Mouse (Mus musculus) heart, embryonic 11.5 days (tissue): ENCODE measurements at regions not wholly inside any gene's neighbourhood (a gene's known extent, or its start where the extent isn't known, plus 50 kb on each side); places are given as distances from the start of the nearest gene placed in this dataset.

Experiments used
- ATAC-seq: fragments of 200-750 bp; cut with Nextera tagmentation; replicated peaks from 2 replicates; pipeline ENCODE4 v1.8.0; 2017; ENCODE audit warnings: moderate library complexity; ENCODE audit not compliant: insufficient number of reproducible peaks, low FRiP score, low TSS enrichment
- H3K27ac ChIP-seq: fragments of 300-500 bp; sonication (generic); 2 replicates; pipeline ENCODE4 v1.5.1; 2014; ENCODE audit warnings: mild to moderate bottlenecking, low read depth, low read length
- H3K27me3 ChIP-seq: fragments of 300-500 bp; sonication (generic); 2 replicates; pipeline ENCODE4 v1.6.1; 2014; ENCODE audit warnings: mild to moderate bottlenecking, low read length, mixed read lengths; ENCODE audit not compliant: control insufficient read depth, insufficient read depth
- H3K36me3 ChIP-seq: fragments of 300-500 bp; sonication (generic); 2 replicates; pipeline ENCODE4 v1.6.1; 2014; ENCODE audit warnings: mild to moderate bottlenecking, low read length, moderate library complexity, mixed read lengths; ENCODE audit not compliant: control insufficient read depth, insufficient read depth
- H3K4me1 ChIP-seq: fragments of 300-500 bp; sonication (generic); 2 replicates; pipeline ENCODE4 v1.6.1; 2014; ENCODE audit warnings: low read length; ENCODE audit not compliant: control insufficient read depth, insufficient read depth
- H3K4me2 ChIP-seq: fragments of 300-500 bp; sonication (generic); 2 replicates; pipeline ENCODE4 v1.6.1; 2014; ENCODE audit warnings: mild to moderate bottlenecking, moderate library complexity
- H3K4me3 ChIP-seq: fragments of 300-500 bp; sonication (generic); 2 replicates; pipeline ENCODE4 v1.5.1; 2014; ENCODE audit warnings: low read depth, low read length
- H3K9ac ChIP-seq: fragments of 300-500 bp; sonication (generic); 2 replicates; pipeline ENCODE4 v1.6.1; 2014; ENCODE audit warnings: mild to moderate bottlenecking, low read depth, low read length, moderate library complexity
- H3K9me3 ChIP-seq: fragments of 300-500 bp; sonication (generic); replicated peaks from 2 replicates; pipeline ENCODE4 v1.6.1; 2016; ENCODE audit warnings: low read length; ENCODE audit not compliant: control insufficient read depth
- WGBS: fragments of 180-500 bp; shearing (Covaris S2); extraction: QIAGEN DNeasy Blood & Tissue Kit; methylation state at CpG from one replicate; pipeline ENCODE4 v1.1.7; 2014; ENCODE audit not compliant: insufficient replicate concordance; 5-methylcytosine and 5-hydroxymethylcytosine counted together

DNA sequence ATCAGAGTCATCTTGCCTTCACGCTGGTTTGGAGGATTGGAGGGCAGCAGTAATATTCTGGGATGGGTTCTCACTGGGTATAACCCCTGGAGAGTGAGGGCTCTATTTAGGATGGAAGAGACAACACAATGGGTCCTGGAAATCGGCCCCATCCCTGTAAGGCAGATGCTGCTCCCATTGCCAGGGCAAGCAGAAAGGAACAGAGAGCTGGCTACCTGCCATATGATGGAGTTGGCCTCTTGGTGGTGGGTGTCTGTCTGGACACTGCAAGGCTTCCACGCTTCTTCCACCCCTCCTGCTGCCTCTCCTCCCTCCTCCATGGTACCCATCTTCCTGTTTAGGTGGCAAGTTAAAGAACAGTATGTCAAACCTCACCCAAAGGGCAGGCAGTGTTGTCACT is 308.6 kb downstream of the Glrx3 start:
- ATAC-seq, result no peak
- Histone ChIP-seq H3K9me3 (no peaks in the 10 kb centered on the region), H3K27ac (no peak overlapping the region), H3K36me3 (no peaks in the 10 kb centered on the region), H3K27me3 (no peaks in the 10 kb centered on the region), H3K4me2 (no peak overlapping the region), H3K4me1 (no peaks in the 10 kb centered on the region), H3K4me3 (no peak overlapping the region), H3K9ac (no peak overlapping the region)
- 73% methylated on average over 3 of the region's 3 CpGs for WGBS

DNA sequence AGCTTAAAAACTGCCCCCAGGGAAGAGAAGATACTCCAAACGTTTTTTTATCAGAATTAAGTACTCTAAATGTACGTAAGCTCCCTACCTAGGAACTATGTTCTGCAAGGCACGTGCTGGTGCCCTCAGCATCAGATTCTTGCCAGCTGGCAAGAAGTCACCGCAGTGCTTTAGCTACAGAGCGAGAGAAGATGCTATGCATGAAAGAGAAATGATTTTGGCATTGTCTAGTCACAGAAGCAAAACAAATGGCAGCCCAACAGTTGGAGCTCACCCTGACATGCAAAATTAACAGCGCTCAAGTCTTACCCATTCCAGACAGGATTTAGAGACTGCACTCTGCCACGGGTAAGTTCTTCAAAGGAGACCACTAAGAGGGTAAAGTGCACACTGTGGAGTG is 311.5 kb downstream of the Glrx3 start:
- H3K9me3 ChIP-seq, result no peaks in the 10 kb centered on the region
- 77% methylated on average over 7 of the region's 7 CpGs for WGBS
- no peaks in the 10 kb centered on the region for H3K36me3 ChIP-seq
- H3K4me1 ChIP-seq, result no peaks in the 10 kb centered on the region
- no peak overlapping the region for H3K4me2 ChIP-seq
- H3K4me3 ChIP-seq, result no peak overlapping the region
- no peaks in the 10 kb centered on the region for H3K27me3 ChIP-seq
- no peak overlapping the region for H3K9ac ChIP-seq
- ATAC-seq, result no peak
- no peak overlapping the region for H3K27ac ChIP-seq

DNA sequence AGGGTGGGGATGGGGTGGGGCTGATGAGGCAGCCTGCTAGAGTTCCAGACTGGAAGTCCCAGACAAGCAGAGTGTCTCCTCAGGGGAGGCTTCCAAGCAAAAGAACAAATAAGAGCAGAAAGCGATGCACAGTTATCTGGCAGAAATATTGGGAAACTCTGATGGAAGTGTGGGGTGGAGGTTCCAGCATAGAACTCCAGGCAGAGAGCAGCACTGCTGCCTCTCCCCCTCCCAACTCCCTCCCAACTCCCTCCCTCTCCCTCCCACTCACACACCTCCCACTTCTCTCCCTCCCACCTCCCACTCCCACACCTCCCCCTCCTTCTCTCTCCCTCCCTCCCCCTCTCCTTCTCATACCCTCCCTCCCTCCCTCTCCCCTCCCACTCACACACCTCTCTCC is 313.3 kb downstream of the Glrx3 start:
- H3K27ac ChIP-seq, result no peak overlapping the region
- H3K9me3 ChIP-seq, result no peaks in the 10 kb centered on the region
- H3K4me1 ChIP-seq, result no peaks in the 10 kb centered on the region
- H3K27me3 ChIP-seq, result no peaks in the 10 kb centered on the region
- no peak overlapping the region for H3K9ac ChIP-seq
- WGBS, result 82% methylated on average over 1 of the region's 1 CpGs
- no peak for ATAC-seq
- no peak overlapping the region for H3K4me3 ChIP-seq
- no peaks in the 10 kb centered on the region for H3K36me3 ChIP-seq
- H3K4me2 ChIP-seq, result no peak overlapping the region

DNA sequence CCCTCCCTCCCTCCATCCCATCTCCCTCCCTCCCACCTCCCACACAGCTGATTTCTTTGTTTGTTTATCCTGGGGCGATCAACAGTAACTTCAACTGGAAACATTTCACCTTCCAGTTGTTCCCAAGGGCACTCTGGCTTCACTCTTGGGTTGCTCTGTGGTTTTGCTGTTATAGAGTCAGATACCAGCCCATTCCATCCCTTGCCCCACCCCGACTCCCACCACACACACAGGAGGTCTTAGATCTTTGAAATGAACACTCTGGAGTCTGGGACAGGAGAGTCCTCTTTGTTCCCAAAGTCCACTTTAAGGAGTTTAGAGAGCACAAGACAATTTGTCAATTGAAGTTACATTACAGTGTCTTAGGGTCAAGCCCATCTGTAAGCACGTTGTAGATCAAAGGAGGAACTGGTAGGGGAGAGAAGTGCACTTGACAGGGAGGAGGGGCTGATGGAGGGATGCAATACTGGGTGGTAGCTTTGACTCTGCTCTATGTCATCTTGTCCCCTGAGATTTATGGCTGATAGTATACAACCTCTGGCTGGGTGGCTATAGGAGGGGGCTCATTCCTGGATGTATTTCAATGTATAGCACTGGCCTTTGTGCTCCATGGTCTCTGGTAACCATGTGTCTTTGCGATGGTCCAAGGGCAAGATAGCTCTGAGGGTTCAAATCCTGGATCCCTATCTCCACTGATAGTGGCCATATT is 313.9 kb downstream of the Glrx3 start:
- WGBS, result 29% methylated on average over 4 of the region's 4 CpGs
- Histone ChIP-seq H3K27me3 (no peaks in the 10 kb centered on the region), H3K9me3 (no peaks in the 10 kb centered on the region), H3K4me2 (no peak overlapping the region), H3K9ac (no peak overlapping the region), H3K4me1 (no peaks in the 10 kb centered on the region), H3K27ac (no peak overlapping the region), H3K36me3 (no peaks in the 10 kb centered on the region), H3K4me3 (no peak overlapping the region)
- ATAC-seq, result no peak; the same call in 1 of the 2 replicates

DNA sequence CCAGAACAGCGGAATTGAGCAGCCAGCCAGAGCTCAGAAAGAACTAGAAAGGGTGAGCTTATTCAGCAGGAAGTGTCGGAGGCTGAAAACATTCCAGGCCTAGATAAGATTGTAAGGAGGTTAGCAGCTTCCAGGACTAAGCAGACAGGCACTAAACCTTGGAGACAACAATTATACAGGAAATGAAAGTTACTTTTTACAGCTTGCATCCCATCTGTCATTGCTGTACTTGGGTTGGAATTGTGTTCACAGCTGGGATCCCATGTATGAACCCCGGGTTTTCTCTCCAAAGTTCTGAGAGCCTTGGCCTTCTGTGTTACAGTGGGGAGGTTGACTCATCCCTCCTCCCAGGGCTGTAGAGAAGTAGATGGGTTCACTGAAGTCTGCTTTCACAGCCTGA is 328.5 kb downstream of the Glrx3 start:
- Histone ChIP-seq H3K27ac (no peak overlapping the region), H3K4me3 (no peak overlapping the region), H3K9me3 (no peaks in the 10 kb centered on the region), H3K36me3 (no peaks in the 10 kb centered on the region), H3K9ac (no peak overlapping the region), H3K27me3 (no peaks in the 10 kb centered on the region), H3K4me1 (no peaks in the 10 kb centered on the region), H3K4me2 (no peak overlapping the region)
- ATAC-seq, result no peak
- WGBS, result 43% methylated on average over 3 of the region's 3 CpGs

DNA sequence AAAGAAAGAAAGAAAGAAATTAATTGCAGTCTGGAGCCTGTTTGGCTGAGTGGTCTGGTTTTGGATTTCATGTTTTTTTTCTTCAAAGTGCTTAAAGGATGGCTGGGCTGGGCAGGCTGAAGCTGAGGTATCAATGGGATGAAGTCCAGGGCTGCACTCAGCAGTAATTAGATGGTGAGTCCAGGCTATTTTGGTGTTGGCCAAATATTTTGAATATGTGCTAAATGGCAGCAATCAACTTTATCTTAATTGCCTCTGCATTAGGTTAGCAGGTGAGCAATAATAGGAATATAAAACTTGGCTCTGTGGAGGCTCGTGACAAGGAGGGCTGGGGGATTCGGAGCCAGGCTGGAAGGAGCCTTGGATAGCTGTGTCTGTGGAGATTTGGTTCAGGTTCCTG is 329.3 kb downstream of the Glrx3 start:
- Histone ChIP-seq H3K9ac (no peak overlapping the region), H3K4me1 (no peaks in the 10 kb centered on the region), H3K27me3 (no peaks in the 10 kb centered on the region), H3K4me2 (no peak overlapping the region), H3K9me3 (no peaks in the 10 kb centered on the region), H3K4me3 (no peak overlapping the region), H3K36me3 (no peaks in the 10 kb centered on the region), H3K27ac (no peak overlapping the region)
- WGBS, result 71% methylated on average over 2 of the region's 2 CpGs
- ATAC-seq, result no peak

DNA sequence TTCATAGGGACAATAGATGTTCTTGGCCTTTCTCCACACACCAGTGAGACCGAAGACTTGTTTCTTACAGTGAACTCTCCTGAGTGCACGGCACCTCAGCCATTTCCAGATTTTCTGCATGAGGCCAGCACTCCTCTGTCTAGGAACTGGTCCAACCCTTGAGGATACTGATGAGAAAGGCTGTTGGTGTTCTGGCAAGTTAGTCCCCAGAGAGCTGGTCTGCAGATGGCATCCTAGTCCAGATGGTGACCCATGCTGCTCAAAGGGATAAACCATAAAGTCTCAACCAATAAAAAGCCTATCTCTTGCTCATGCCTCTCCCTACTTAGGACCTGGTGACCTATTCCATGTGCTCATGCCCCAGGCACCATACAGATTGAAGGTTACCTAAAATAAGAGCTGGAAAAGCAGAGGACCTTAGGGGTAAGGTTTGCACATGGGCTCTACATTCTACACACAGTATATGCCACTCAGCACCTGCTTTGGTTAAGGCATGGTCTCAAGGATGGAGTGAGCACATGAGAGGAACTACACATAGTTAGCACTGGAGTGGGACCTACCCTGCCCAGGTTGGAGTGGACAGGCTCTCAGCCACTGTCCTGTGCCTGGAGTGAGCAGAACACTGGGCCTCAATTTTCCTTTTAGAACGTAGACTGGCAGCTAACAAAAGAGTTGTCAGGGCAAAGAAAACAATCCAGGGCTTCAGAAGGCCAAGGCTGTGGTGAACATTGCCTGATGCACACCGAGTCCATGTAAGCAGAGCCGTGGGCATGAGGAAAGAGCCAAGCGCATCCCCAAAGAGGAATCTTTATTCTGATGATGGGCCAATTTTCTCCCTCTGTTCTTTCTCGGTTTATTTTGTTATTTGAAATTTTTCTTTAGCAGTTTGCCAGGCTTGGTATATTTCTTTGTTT is 335.9 kb downstream of the Glrx3 start:
- no peak for ATAC-seq
- WGBS, result 87% methylated on average over 7 of the region's 7 CpGs

DNA sequence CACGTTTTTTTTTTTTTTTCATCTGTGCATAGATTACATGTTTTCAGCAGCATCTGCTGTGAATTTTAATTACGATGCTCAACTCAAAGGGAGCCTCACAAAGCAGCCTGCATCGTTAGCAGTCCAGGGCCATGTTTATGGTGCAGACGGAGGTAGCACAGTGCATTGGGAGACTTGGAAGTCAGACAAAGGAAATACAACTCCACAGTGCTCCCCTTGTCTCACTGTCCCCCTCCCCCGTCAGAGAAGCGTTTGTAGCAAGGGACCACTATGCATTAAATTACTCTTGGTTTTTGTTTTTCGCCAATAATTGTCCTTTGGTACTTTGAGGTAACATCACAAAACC is 336.5 kb downstream of the Glrx3 start:
- Histone ChIP-seq H3K4me2 (no peak overlapping the region), H3K4me1 (no peaks in the 10 kb centered on the region), H3K36me3 (no peaks in the 10 kb centered on the region), H3K27me3 (no peaks in the 10 kb centered on the region), H3K4me3 (no peak overlapping the region), H3K9me3 (no peaks in the 10 kb centered on the region), H3K27ac (no peak overlapping the region), H3K9ac (no peak overlapping the region)
- WGBS, result 71% methylated on average over 7 of the region's 7 CpGs
- ATAC-seq, result no peak

More for the DNA sequence above, 335.9 kb downstream of the Glrx3 start:
- Histone ChIP-seq H3K9ac (no peak overlapping the region), H3K4me3 (no peak overlapping the region), H3K4me2 (no peak overlapping the region), H3K36me3 (no peaks in the 10 kb centered on the region), H3K9me3 (no peaks in the 10 kb centered on the region), H3K27ac (no peak overlapping the region), H3K4me1 (no peaks in the 10 kb centered on the region), H3K27me3 (no peaks in the 10 kb centered on the region)

DNA sequence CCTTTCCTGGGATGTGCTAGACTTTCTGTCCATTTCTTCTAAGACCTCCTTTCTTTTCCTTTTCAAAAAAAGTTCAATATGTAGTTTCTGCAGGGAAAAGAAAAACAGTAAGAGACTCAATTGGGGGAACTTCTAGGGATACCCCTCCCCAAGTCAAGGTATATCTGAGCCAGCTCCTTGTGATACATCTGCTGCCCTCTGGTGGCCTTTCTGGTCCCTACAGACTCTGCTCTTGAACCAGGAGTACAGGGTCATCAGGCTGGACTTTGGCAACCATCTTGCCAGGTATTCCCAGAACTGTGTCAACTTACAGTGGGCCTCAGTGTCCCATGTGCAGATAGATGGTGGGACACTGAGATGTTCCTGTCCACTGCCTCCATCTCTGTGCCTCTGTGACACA is 346.5 kb downstream of the Glrx3 start:
- Histone ChIP-seq H3K9me3 (no peaks in the 10 kb centered on the region), H3K4me2 (no peak overlapping the region)
- ATAC-seq, result no peak

More for the DNA sequence above, 346.5 kb downstream of the Glrx3 start:
- Histone ChIP-seq H3K36me3 (no peaks in the 10 kb centered on the region), H3K4me1 (no peaks in the 10 kb centered on the region), H3K9ac (no peak overlapping the region), H3K27ac (no peak overlapping the region), H3K4me3 (no peak overlapping the region), H3K27me3 (no peaks in the 10 kb centered on the region)
